Mouse (Mus musculus) bone marrow macrophage, adult 2 months (primary cell): ENCODE measurements around the gene Runx3. TPM values are rescaled to one million over a fixed set of nuclear protein-coding genes. Genes with fewer than 3 reads are reported as not detected.
A peak's percentile ranks its signal among the peaks of the same experiment; 100 is the strongest.

Experiments used
- H3K27ac ChIP-seq: 2 replicates; pipeline ENCODE4 v1.5.1; 2012; ENCODE audit warnings: low read depth, low read length; ENCODE audit not compliant: insufficient read depth
- H3K4me1 ChIP-seq: 2 replicates; pipeline ENCODE4 v1.6.1; 2012; ENCODE audit warnings: low read length; ENCODE audit not compliant: control insufficient read depth, insufficient read depth
- H3K4me3 ChIP-seq: 2 replicates; pipeline ENCODE4 v1.5.1; 2012; ENCODE audit warnings: mild to moderate bottlenecking, low read length, moderate library complexity; ENCODE audit not compliant: insufficient read depth
- CTCF ChIP-seq: IDR thresholded peaks from 2 replicates; pipeline ENCODE4 v1.5.1; 2012; ENCODE audit warnings: low read depth, mild to moderate bottlenecking, low read length, moderate library complexity
- POLR2A ChIP-seq: IDR thresholded peaks from 2 replicates; pipeline ENCODE4 v1.6.1; 2012; ENCODE audit warnings: mild to moderate bottlenecking, low read depth, low read length, borderline replicate concordance
- polyA plus RNA-seq: library from polyadenylated mRNA; stranded (reverse); fragments of >200 nt; gene quantifications from 2 replicates; pipeline ENCODE4 v1.2.4, GENCODE M21; 2012; ENCODE audit not compliant: missing spikeins, insufficient read depth, insufficient read length

Gene Runx3
- polyA plus RNA-seq, 1 experiment, result 1.6 TPM

DNA sequence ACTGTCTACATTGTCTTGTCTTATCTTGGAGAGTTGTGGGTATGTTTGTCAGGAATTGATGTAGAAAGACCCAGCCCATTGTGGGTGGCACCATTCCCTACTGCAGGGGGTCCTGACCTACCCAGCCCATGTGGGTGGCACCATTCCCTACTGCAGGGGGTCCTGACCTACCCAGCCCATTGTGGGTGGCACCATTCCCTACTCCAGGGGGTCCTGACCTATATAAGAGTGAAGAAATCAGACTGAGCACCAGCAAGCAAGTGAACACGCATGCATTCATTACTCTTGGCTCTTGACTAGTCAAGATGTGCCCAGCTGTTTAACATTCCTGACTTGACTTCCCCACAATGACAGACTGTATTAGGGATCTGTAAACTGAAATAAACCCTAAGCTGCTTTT, 69.9 kb downstream of the Runx3 start:
- no peak overlapping the region for H3K27ac ChIP-seq
- no peak overlapping the region for H3K4me3 ChIP-seq
- TF ChIP-seq CTCF, result no peak
- no peak for TF ChIP-seq POLR2A
- H3K4me1 ChIP-seq, result peaks cover 14% of the 10 kb centered on the region

DNA sequence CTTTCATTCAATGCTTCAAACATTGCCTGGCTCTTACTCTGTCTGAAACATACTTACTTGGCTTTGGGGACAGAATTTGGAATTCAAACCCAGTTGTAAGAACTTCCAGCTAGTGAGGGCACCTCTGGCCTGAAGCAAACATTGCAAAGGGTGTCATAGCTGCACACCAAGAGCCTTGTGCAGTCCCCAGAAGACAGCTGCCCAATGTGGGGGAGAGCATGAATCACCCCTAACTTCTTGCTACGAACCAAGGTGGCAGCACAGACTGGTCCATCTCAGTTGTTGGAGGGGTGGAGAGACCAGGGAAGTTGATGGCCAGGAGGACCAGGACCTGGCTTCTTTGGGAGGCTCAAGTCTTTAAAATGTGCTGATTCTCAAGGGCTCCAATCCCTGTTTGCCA, 70.7 kb downstream of the Runx3 start:
- Histone ChIP-seq H3K27ac (no peak overlapping the region), H3K4me1 (peaks cover 14% of the 10 kb centered on the region), H3K4me3 (no peak overlapping the region)
- no peak for TF ChIP-seq POLR2A

DNA sequence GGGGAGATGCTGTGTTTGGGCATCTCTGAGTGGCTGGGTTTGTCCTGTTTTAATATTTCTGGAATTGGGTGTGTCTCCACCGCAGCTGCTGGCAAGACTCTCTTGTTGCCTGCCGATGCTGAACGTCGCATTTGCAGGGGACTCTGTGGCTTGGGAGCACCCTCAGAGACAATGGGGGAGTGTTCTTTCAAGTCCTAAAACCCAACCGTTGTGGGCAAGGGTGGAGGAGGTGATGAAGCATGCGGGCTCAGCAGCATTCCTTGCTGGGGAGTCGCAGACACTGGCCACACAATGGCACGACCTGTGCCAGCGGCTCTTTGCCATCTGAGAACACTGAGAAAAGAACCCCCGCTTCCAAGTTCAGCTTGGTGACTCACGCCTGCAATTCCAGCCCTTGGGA, 71.2 kb downstream of the Runx3 start:
- H3K4me1 ChIP-seq, result peaks cover 14% of the 10 kb centered on the region
- no peak for TF ChIP-seq CTCF
- no peak for TF ChIP-seq POLR2A
- H3K27ac ChIP-seq, result no peak overlapping the region
- H3K4me3 ChIP-seq, result no peak overlapping the region

DNA sequence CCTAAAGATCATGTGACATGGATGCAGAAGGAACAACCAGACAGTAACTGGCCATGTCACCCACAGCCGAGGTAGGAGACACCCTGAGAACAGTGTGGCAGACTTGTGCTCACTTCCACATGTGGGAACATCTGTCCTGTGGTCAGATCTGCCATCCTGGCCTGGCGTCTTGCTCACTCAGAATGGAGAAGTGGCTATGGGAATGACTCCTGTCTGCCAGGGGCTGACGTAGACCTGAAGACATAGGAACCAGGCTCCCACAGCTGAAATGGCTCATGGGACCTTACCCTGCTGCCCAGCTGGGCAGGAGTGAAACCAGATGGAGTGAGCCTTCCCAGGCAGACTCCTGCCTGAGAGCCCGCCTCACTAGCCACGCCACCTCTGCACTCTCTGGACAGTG, 72.4 kb downstream of the Runx3 start:
- no peak overlapping the region for H3K27ac ChIP-seq
- no peak for TF ChIP-seq POLR2A
- TF ChIP-seq CTCF, result no peak
- H3K4me1 ChIP-seq, result peaks cover 14% of the 10 kb centered on the region
- no peak overlapping the region for H3K4me3 ChIP-seq

DNA sequence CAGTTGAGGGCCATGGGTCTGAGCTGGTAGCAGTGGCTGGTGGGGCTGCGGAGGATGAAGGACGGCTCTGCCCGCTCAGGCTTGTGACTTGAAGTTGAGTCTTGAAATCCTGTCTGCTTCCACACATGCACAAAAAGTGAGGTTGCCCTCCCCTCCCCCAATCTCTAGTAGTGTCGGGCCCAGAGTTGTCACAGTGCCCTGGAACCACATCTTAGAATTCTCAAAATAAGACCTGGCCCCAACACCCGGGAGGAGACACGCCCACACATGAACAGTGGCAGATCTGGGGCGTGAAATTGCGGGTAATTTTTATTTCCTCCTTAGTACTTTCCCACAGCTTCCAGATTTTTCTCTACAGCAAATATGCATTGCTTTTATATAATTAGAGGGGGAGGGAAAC, 77.4 kb downstream of the Runx3 start:
- TF ChIP-seq CTCF, result no peak
- no peak for TF ChIP-seq POLR2A
- H3K4me1 ChIP-seq, result peaks cover 9% of the 10 kb centered on the region
- no peak overlapping the region for H3K27ac ChIP-seq
- no peak overlapping the region for H3K4me3 ChIP-seq

DNA sequence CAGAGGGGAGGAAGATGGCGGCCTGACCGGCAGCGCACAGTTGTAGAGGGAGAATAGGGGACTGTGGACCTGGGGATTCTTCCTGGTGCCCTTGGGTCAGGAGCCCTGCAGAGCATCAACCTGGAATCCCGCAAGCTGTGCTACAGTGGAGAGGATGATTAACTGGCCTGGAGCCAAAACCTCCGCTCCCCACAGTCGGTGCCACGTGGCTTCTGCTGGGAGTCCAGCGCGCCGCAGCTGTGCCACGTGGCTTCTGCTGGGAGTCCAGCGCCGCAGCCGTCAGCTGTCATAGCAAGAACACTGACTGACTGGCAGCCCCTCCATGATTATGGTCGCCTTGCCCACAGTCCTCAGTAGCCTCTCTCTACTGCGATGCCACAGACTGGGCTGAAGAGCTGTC, 81.3 kb downstream of the Runx3 start:
- Histone ChIP-seq H3K27ac (no peak overlapping the region), H3K4me1 (peaks cover 9% of the 10 kb centered on the region), H3K4me3 (no peak overlapping the region)
- TF ChIP-seq POLR2A (no peak), CTCF (no peak)

DNA sequence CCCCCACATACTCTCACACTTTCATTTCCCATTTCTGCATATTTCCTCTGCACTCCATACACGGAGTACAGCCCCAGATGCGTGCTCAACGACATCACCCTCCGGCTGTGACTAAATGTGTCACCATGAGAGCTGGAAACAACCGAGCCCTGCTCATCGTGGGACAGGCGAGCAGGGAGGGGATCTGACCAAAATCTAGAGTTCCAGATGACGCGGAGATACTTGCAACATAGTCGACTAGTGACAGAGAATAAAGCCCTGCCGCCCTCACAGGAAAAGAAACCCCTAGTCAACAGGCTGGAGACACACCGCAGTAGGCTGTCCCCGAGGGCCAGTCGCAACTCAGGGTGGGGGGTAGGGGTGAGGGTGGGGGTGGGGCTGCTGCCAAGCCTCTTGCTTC, 82.8 kb downstream of the Runx3 start:
- H3K27ac ChIP-seq, result peak overlapping the region; percentile 32; the same call in 1 of the 2 replicates
- no peak for TF ChIP-seq CTCF
- no peak for TF ChIP-seq POLR2A

DNA sequence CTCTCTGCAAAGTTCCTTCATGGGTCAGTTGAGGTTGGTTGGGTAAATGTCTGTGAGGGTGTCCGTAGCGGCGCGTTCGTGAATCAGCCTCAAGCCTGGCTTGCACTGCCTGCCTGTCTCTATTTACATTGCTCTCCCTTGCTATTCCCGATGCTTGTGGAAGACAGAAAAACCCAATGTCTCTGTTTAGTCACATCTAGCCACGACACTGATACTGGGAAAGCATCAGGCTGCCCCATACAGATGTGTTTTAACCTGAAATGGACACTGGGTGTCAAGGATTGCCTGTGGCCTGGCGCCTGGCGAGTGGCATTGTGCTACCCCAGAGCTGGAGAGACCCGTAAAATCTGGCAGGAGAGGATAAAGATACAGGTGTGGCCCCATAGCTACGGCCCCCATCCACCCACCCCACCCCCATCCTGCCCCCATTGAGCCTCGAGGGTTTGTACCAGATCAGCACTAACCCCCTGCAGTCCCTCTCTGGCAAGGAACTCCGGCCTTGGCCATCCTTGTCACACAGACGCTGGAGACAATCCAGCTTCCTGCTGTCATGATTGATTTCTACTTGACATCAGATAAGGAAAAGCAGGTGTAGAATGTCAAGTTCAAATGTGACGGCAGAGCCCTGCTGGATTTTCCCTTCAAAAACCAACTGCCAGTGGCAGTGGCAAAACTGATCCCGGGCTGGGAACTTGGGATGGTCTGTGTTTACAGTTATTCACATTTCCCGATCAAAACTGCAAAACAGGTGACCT, 83.5 kb downstream of the Runx3 start:
- TF ChIP-seq POLR2A, result no peak
- no peak for TF ChIP-seq CTCF
- H3K27ac ChIP-seq, result no peak overlapping the region
- peak overlapping the region; percentile 10; the same call in 1 of the 2 replicates for H3K4me3 ChIP-seq
- peaks cover 9% of the 10 kb centered on the region for H3K4me1 ChIP-seq

More for the DNA sequence above, 82.8 kb downstream of the Runx3 start:
- Histone ChIP-seq H3K4me1 (peaks cover 9% of the 10 kb centered on the region), H3K4me3 (peak overlapping the region; percentile 34)

DNA sequence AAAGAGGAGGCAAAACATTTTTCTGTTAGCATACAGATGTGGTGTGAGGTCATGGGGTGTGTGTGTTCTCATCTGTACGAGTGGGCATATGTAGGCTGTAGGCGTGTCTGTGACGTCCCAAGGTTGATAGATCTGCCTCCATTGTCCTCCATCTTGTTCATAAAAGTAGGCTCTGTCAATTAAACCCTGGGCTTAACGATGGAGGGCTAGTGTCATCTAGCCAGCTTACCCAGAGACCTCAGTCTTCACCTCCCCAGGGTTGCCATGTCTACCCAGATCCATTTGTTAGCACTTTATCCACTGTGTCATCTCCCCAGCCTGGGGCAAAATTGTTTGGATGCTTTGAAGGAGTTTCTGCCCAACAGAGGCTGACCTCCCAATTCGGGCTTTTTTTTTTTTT, 84.2 kb downstream of the Runx3 start:
- Histone ChIP-seq H3K4me1 (peaks cover 9% of the 10 kb centered on the region), H3K4me3 (no peak overlapping the region), H3K27ac (no peak overlapping the region)
- TF ChIP-seq CTCF (no peak), POLR2A (no peak)

DNA sequence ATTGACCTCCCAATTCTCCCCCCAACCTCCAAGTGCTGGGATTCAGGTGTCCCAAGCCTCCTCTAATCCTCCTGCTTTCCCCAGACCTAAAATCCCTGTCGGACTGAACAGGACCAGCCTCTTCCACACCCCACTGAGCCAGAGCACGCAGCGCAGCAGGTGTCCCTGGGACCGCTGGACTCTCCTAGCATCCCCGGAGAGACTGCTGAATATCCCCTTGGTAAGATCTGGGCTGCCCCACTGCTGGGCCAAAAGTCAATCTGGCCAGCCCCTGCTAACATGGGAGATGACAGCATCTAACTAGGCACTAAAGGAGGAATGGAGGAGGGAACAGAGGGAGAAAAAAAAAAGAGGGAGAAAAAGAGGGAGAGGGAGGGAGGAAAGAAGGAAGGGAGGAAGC, 84.8 kb downstream of the Runx3 start:
- Histone ChIP-seq H3K4me3 (no peak overlapping the region), H3K4me1 (peaks cover 9% of the 10 kb centered on the region), H3K27ac (no peak overlapping the region)
- TF ChIP-seq CTCF (no peak), POLR2A (no peak)
